Mouse (Mus musculus) heart, embryonic 14.5 days (tissue): ENCODE measurements around the gene Ip6k3. TPM values are rescaled to one million over a fixed set of nuclear protein-coding genes. Genes with fewer than 3 reads are reported as not detected.

ENCODE experiments used
- polyA plus RNA-seq: library from polyadenylated mRNA; unstranded; fragments of >200 nt; fragmentation: Nextera tagmentation; extraction: Ambion mirVana; gene quantifications from 2 replicates; pipeline ENCODE4 v1.2.1, GENCODE M21; 2014

Gene Ip6k3
- polyA plus RNA-seq, 1 experiment from 2014 or later, result 0.22 TPM

Other genes with a start within 250 kb of the Ip6k3 start
- 5.2 and 8.0 TPM in 2 replicates for gene Phf1, start 234.7 kb downstream of the Ip6k3 start, polyA plus RNA-seq
- gene Cuta, start 228.2 kb downstream of the Ip6k3 start, polyA plus RNA-seq, result 156 and 173 TPM in 2 replicates
- gene Syngap1, start 226.5 kb downstream of the Ip6k3 start, polyA plus RNA-seq, result 1.5 TPM in 2 replicates
- gene Zbtb9, start 194.6 kb downstream of the Ip6k3 start, polyA plus RNA-seq, result 6.8 TPM in 2 replicates
- gene Bak1, start 138.8 kb downstream of the Ip6k3 start, polyA plus RNA-seq, result 8.2 and 10.5 TPM in 2 replicates
- gene Itpr3, start 110.5 kb downstream of the Ip6k3 start, polyA plus RNA-seq, result 1.7 TPM in 2 replicates
- gene Uqcc2, start 33.9 kb downstream of the Ip6k3 start, polyA plus RNA-seq, result 307 and 339 TPM in 2 replicates
- gene Lemd2, start 36.7 kb upstream of the Ip6k3 start, polyA plus RNA-seq, result 9.1 and 12.8 TPM in 2 replicates